Mouse (Mus musculus) ES-Bruce4 (cell line): ENCODE measurements at regions not wholly inside any gene's neighbourhood (a gene's known extent, or its start where the extent isn't known, plus 50 kb on each side); places are given as distances from the start of the nearest gene placed in this dataset.

Experiments
- CTCF ChIP-seq: IDR thresholded peaks from one replicate; pipeline ENCODE4 v1.8.1; 2011; ENCODE audit warnings: low read depth, low read length
- EP300 ChIP-seq: IDR thresholded peaks from 2 replicates; pipeline ENCODE4 v1.6.1; 2011; ENCODE audit warnings: low read depth, low read length; ENCODE audit not compliant: insufficient read depth
- POLR2A ChIP-seq: IDR thresholded peaks from one replicate; pipeline ENCODE4 v1.8.1; 2011; ENCODE audit warnings: low read length; ENCODE audit not compliant: insufficient read depth

- no peak for TF ChIP-seq EP300
- no peak for TF ChIP-seq POLR2A
- TF ChIP-seq CTCF, result no peak
Observed at GRCm38 (mm10) chr4:35561303-35561702, 335.3 kb upstream of the C9orf72 start.
